Mouse (Mus musculus) kidney, adult 2 months (tissue): ENCODE data around the gene Ccnd2.

Experiments
- CTCF ChIP-seq: fragments of 200-500 bp; conservative IDR thresholded peaks from 2 replicates; pipeline ENCODE4 v1.5.1; 2011; ENCODE audit warnings: low read depth, mild to moderate bottlenecking, control low read depth, low read length, moderate library complexity, mixed read lengths; ENCODE audit not compliant: insufficient read depth, insufficient read length
- POLR2A ChIP-seq: fragments of 200-500 bp; IDR thresholded peaks from one replicate; pipeline ENCODE4 v1.6.1; 2011; ENCODE audit warnings: low read depth, low read length, control low read depth

DNA sequence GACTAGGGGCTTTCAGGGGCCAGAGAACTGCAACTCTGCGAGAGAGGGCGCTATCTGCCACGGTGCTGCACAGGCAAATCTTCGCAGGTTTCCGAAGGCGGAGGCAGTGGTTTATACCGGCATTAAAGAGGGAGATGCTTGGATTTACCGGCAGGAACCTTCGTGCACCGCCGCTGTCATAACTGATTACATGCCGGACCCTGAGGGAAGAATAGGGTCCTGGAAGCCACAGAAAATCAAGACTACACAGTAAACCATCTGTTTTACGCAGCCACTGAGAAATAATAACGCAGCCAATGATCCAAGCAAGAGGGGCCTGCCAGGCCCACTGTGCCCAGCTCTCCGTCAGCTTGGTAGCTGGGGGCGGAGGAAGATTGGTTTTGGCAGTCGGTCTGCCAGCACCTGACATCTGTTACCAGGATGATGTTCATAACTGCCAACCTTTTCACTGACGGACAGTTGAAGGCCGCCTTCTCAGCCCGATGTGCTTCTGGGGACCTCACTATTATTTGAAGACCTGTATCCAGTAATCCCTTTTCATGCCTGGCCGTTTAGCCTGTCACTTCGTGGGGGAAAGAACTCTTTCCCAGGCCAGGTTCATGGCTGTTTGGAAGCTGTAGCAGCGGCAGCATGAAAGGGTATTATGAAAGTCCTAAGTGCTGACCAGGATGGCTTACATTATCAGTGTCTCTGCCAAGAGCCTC, 37.1 kb downstream of the Ccnd2 start:
- TF ChIP-seq POLR2A (no peak), CTCF (no peak)
